Mouse (Mus musculus) urinary bladder, postnatal 36 days (tissue): Measurements from ENCODE around the gene Rasgrf1.
A peak's percentile ranks its signal among the peaks of the same experiment; 100 is the strongest.

Experiments
- DNase-seq, 2 experiments: peaks; one replicate each; pipeline ENCODE4 v3.0.0; 2022; ENCODE audit warnings: low spot score in 2 of 2, mixed read lengths in 1 of 2

Gene Rasgrf1

GRCm38 (mm10) chr9:89906645-89907044 is 3.1 kb upstream of the Rasgrf1 start:
- no peak for DNase-seq

GRCm38 (mm10) chr9:89907941-89908340 is 1.8 kb upstream of the Rasgrf1 start:
- DNase-seq: no peak

GRCm38 (mm10) chr9:89908601-89909000 is 1.1 kb upstream of the Rasgrf1 start:
- peak in 1 of 2 experiments; percentile 11 for DNase-seq

- DNase-seq: no peak
Observed at GRCm38 (mm10) chr9:89910011-89910400, 298 bp downstream of the Rasgrf1 start.

GRCm38 (mm10) chr9:89910741-89911444 is 1.2 kb downstream of the Rasgrf1 start:
- DNase-seq: no peak

- no peak for DNase-seq
Observed at GRCm38 (mm10) chr9:89911891-89912549, 2.3 kb downstream of the Rasgrf1 start.

GRCm38 (mm10) chr9:89913135-89913534 is 3.4 kb downstream of the Rasgrf1 start:
- DNase-seq: no peak

- no peak for DNase-seq
Observed at GRCm38 (mm10) chr9:89916471-89916870, 6.8 kb downstream of the Rasgrf1 start.

GRCm38 (mm10) chr9:89917431-89917830 is 7.7 kb downstream of the Rasgrf1 start:
- no peak for DNase-seq

GRCm38 (mm10) chr9:89918832-89919231 is 9.1 kb downstream of the Rasgrf1 start:
- no peak for DNase-seq

GRCm38 (mm10) chr9:89921121-89921520 is 11.4 kb downstream of the Rasgrf1 start:
- no peak for DNase-seq

- DNase-seq: no peak
Observed at GRCm38 (mm10) chr9:89922666-89923065, 13.0 kb downstream of the Rasgrf1 start.

GRCm38 (mm10) chr9:89924836-89925235 is 15.1 kb downstream of the Rasgrf1 start:
- no peak for DNase-seq

- DNase-seq: no peak
Observed at GRCm38 (mm10) chr9:89928497-89928896, 18.8 kb downstream of the Rasgrf1 start.

GRCm38 (mm10) chr9:89940428-89940827 is 30.7 kb downstream of the Rasgrf1 start:
- no peak for DNase-seq

GRCm38 (mm10) chr9:89946830-89947229 is 37.1 kb downstream of the Rasgrf1 start:
- DNase-seq: no peak

- DNase-seq: no peak
Observed at GRCm38 (mm10) chr9:89948602-89949001, 38.9 kb downstream of the Rasgrf1 start.

- DNase-seq: no peak
Observed at GRCm38 (mm10) chr9:89953596-89954215, 44.0 kb downstream of the Rasgrf1 start.

GRCm38 (mm10) chr9:89954860-89955479 is 45.3 kb downstream of the Rasgrf1 start:
- DNase-seq: no peak

GRCm38 (mm10) chr9:89958959-89959358 is 49.3 kb downstream of the Rasgrf1 start:
- no peak for DNase-seq

- DNase-seq: no peak
Observed at GRCm38 (mm10) chr9:89964091-89964490, 54.4 kb downstream of the Rasgrf1 start.

- DNase-seq: no peak
Observed at GRCm38 (mm10) chr9:89967716-89968115, 58.0 kb downstream of the Rasgrf1 start.
